Mouse (Mus musculus) kidney, adult 8-10 months (tissue): Measurements from ENCODE around the gene Fbll1.
"Not testable (repeated sequence)": the region's sequence is repeated elsewhere in the genome, so short reads cannot be mapped to it uniquely, and the experiment has no call there.

Experiments used
- DNase-seq, 2 experiments: peaks; one replicate each; pipeline ENCODE4 v3.0.0; 2022

The Fbll1 gene

GRCm38 (mm10) chr11:35798874-35799273, at the start of gene Fbll1:
Gene Fbll1, minus strand, starts transcription at chr11:35798884.
- DNase-seq: peak; percentile 11 to 43

DNA sequence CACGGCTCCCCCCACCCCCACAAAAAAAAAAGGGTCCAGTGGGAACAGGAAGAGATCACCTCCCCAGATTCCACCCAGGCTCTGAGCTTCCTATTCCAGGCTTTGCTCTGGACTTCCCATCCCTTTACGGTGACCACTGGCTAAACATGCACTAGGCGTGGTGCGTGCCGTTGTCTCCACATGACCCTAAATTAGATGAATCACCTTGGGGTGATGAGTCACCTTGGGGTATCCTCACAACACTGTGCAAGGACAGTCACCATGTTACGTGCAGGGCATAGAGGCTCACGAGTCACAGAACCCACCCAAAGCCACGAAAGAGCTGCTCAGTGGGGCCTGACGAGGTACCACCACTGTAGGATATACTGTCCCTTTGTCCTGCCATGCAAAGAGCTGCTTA, 45.6 kb upstream of the Fbll1 start:
- no peak for DNase-seq

DNA sequence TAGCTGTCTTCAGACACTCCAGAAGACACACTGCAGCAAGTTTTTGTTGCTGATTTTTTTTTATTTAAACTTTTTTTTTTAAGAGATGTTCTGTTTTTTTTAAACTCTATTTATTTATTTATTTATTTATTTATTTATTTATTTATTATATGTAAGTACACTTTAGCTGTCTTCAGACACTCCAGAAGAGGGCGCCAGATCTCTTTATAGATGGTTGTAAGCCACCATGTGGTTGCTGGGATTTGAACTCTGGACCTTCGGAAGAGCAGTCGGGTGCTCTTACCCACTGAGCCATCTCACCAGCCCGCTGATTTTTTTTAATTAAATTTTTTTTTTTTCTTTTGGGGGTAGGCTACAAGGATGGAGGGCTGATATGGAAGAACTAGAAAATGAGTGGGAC, 43.9 kb upstream of the Fbll1 start:
- not testable (repeated sequence) for DNase-seq

DNA sequence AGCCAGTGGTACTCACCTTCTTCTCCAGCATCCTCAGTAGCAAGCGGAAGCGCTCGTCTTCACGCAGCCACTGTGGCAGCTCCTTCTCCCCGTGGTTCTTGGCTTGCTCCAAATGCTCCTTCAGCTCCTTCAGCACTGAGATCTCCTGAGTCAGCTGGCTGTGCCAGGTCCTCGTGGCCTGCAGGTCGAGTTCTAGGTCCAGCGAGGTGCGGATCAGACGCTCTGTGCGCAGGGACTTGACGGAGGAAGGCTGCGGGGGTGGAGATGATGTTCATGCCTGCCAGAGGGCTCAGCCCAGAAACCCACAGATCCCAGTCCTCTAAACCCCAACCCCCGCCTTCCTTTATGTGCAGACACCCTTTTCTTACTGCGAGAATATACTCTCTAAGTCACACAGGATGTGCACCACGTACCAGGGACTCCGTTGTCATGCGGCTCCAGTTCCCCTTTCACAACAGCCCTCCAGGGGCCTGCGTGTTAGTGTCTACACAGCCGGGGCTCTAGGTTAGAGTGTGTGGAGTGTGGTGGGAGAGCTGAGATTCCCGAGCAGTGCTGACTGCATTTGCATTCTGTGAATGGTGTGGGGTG, 43.1 kb upstream of the Fbll1 start:
- no peak for DNase-seq

DNA sequence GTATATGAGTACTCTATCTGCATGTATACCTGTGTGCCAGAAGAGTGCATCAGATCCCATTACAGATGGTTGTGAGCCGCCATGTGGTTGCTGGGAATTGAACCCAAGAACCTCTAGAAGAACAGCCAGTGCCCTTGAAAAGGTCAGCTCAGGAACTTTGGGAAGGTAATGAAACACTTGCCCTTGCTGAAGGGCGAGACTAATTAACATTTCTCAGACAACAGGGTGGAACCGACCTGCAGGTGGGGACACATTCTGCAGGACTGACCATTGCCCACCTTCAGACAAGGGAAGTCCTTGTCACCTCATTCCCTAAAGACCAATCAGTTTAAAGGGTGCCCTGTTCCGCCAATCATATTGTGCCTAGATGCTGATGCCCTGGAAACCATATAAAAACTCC, 42.1 kb upstream of the Fbll1 start:
- DNase-seq: not testable (repeated sequence)

GRCm38 (mm10) chr11:35840282-35840681, 41.6 kb upstream of the Fbll1 start:
- DNase-seq: no peak

- peak; percentile 81 to 82 for DNase-seq
These were observed 40.0 kb upstream of the Fbll1 start for GRCm38 (mm10) chr11:35838345-35839338.

GRCm38 (mm10) chr11:35837156-35838126, 38.8 kb upstream of the Fbll1 start:
- DNase-seq: no peak

GRCm38 (mm10) chr11:35834022-35834760, 35.5 kb upstream of the Fbll1 start, which contains the start of gene Rars:
Gene Rars, minus strand, starts transcription at chr11:35834506.
- DNase-seq: peak; percentile 93 to 96

GRCm38 (mm10) chr11:35833270-35833669, 34.6 kb upstream of the Fbll1 start:
- DNase-seq: no peak

GRCm38 (mm10) chr11:35832139-35832538, 33.5 kb upstream of the Fbll1 start:
- DNase-seq: no peak

DNA sequence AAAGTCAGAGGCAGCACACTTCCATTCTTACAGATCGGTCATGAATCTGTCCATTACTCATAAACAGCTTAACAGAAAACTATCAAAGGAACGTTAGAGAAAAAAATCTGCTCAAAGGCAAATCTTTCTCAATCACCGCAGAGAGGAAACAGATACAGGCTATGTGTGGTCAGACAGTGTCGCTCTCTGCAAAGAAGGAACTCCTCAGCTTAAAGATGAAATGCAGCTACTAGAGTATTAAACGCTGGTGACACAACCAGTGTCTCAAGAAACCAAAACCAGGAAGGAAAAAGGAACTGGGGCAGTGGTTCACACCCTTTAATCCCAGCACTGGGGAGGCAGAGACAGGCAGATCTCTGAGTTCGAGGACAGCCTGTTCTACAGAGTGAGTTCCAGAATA, 29.0 kb upstream of the Fbll1 start:
- no peak for DNase-seq

- no peak for DNase-seq
These were observed 17.6 kb upstream of the Fbll1 start for GRCm38 (mm10) chr11:35816316-35816715.

DNA sequence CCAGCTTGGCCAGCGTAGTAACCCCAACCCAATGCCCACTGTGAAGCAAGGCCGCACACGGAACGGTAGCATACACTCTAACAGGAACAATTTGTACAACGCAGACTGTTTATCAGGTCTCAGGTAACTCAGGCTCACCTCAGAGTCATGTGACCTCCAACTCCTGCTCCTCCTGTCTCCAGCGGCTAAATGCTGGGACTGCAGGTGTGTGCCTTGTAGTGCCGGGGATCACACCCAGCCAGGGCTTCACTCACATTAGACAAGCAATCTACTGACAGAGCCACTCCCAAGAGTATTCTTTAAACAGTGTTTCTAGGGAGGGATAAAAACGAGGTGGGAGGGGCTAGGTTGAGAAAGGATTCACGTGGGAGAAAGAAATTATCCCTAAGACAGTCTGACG, 12.8 kb upstream of the Fbll1 start:
- no peak for DNase-seq

DNA sequence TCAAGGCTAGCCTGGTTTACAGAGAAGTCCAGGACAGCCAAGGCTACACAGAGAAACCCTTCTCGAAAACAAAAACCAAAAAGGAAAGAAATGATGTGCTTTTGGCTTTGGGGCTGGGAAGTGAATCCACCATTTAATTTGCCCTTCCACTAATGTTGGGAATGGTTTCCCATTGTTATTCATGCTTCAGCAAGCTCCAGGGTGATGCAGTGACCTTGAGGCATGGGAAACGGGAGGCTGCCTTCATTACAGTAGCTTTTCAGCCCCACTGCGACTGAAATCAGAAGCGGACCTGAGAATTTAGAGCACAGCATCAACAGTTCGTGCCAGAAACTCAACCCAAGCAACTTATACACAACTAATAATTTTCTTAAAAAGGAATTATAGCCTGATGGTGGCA, 2.6 kb upstream of the Fbll1 start:
- DNase-seq: no peak

DNA sequence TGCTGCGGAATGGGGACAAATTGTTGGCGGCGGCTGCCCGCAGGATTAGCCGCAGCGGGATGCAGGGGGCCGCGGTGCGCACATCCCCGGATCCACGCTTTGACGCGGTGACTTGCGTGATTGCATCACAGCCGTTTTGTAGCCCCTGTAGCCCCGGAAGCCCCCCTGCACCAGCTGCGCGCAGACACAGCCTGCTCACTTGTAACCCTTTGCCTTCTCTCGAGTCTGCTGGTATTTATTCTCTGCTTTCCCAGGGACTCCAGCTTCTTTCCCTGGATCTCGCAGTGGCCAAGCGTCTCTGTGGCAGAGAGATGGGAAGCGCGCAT, 226 bp downstream of the Fbll1 start:
- no peak for DNase-seq

- DNase-seq: no peak
These were observed 761 bp downstream of the Fbll1 start for GRCm38 (mm10) chr11:35797751-35798494.

GRCm38 (mm10) chr11:35792800-35793199, 5.9 kb downstream of the Fbll1 start:
- DNase-seq: not testable (repeated sequence)

GRCm38 (mm10) chr11:35788443-35788842, 10.2 kb downstream of the Fbll1 start:
- no peak for DNase-seq

- no peak for DNase-seq
These were observed 14.1 kb downstream of the Fbll1 start for GRCm38 (mm10) chr11:35784537-35784936.

DNA sequence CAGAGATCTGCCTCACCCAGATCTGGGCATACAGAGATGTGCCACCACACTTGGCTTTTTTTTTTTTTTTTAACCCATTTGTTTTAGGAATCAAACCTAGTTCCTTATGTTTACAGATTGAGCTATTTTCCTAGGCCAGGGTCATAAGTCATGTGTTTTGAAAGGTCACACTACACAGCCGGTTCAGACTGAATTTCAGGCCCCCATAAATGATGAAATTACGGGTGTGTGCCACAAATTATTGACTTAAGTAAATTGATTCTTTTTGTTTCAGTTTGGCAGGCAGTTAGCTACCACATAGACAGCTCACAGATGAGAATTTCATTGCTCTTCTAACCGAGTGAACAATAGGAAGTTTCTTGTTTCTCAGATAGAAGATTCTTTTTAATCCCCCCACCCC, 14.7 kb downstream of the Fbll1 start:
- DNase-seq: no peak

DNA sequence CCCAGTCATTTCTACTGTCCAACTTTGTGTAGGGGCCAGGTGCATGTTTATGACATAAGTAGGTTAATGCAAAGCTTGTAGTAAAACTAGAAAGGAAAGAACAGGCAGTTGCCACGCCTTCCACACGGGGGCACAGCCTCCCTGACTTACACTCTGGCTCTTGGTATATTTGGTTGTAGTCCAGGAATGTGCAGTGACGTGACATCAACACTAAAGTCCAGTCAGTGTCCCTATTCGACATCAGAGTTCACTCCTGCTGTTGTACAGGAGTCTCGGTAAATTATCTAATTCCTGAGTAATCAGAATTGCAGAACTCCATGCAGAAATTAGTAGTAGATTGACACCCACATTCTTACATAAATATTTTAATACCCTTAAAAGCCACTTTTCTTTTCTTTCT, 15.6 kb downstream of the Fbll1 start:
- DNase-seq: peak; percentile 36 to 57
